Mouse (Mus musculus): ENCODE measurements at regions not wholly inside any gene's neighbourhood (a gene's known extent, or its start where the extent isn't known, plus 50 kb on each side); places are given as distances from the start of the nearest gene placed in this dataset.

DNA sequence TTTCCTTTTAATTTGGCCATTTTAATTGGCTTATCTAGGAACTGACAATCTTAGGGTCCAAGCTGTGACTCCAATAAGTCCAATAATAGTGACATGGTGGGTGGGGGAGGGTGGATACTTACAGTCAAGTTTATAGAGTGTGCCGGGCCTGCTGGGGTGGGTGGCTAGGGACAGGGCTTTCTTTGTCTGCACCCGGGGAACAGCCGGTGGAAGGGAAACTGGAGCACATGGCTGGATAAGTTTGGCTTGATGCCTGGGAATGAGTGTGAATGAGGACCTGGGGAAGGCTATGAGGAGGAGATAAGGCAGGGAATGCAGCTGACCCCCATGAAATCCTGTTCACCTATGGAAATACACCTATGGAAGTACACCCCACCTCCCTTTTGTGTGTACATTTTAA is 81.7 kb upstream of the Cers4 start:
- DNase-seq (ENCODE audit: low read depth): no peak

DNA sequence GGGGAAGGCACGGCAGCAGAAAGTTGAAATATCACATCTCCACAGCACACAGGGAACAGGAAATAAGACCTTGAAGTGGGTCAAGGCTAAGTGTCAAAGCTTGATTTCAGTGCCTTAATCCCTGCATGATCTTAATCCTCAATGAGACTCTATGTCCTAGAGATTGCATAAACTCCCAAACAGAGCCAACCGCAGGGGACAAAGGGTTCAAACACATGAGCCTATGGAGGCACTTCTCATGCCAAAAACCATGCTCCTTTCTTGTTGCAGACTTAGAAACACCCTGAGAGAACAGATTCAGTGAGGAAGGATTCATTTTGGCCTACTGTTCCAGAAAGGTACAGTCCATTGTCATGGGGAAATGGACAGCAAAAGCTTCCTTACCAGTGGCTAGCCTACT is 81.0 kb upstream of the Cers4 start:
- DNase-seq (ENCODE audit: low read depth): no peak

DNA sequence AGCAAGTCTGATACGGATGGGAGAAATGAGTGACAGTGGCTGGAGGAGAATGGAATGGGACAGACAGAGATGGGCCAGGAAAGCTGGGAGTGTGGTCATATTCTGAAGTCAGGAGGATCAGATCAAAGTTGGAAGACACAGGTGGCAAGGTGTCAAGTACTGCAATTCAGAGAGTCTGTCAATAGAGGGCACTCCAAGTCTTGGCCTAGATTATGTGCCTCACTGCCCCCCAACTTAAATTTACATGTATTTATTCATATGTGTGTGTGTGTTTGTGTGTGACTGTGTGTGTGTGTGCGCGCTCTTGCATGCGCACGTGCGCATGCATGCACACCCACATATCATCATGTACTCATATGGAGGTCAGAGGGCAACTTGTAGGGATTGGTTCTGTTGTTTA is 79.6 kb upstream of the Cers4 start:
- peak; percentile 72 for DNase-seq (ENCODE audit: low read depth)

DNA sequence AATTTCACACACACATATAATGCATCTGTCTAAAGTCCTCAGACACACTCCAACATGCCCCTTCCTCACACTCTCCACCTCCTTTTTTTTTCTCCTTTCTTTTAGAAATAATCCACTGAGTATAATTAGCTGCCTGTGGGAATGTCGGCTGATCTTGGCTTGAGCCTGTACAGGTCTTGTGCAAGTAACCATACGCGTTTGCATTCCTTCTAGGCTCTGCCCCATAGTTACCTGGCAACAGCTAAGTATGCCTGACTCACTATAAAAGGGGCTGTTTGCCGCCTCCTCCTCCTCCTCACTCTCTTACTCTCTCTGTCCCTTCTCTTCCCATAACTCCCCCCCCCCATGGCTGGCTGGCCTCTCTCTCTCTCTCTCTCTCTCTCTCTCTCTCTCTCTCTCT is 79.1 kb upstream of the Cers4 start:
- peak; percentile 31 for DNase-seq (ENCODE audit: low read depth)

DNA sequence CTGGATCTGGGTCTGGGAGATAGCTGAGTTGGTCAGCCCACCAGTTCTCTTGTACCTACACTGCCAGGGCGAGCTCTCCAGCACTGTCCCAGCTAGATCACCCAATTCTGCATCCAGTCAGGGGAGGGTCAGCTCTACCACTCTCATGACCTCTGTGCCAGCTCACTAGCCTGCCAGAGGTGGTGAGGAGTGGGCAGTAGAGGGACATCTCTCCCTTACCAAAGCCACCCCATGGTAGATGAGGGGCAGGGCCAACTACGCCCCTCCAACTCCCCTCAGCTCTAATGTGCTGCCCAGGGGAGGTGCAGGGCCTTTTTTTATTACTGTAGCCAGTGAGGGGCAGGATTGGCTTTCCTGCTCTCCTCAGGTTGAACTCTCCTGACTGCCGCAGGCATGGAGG is 75.7 kb upstream of the Cers4 start:
- DNase-seq (ENCODE audit: low read depth): no peak

DNA sequence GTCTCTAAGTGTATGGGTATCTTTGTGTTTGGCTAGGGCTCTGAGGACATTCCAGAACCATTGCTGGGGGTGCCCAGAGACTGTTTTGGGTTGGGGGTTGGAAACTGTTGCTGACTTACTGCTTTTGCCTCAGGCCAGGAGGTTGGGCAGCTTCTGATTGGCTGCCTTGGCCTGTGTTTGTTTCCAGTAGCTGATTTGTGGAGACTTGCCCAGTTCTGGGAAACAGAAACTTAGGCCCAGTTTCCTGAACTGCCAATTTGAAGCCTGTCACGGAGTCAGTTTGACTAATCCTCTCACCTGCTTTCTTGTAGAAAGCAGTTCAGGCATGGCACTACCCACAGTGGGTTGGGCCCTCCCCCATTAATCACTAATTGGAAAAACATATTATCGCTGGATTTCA is 59.7 kb upstream of the Cers4 start:
- peak; percentile 52 for DNase-seq (ENCODE audit: low read depth)

DNA sequence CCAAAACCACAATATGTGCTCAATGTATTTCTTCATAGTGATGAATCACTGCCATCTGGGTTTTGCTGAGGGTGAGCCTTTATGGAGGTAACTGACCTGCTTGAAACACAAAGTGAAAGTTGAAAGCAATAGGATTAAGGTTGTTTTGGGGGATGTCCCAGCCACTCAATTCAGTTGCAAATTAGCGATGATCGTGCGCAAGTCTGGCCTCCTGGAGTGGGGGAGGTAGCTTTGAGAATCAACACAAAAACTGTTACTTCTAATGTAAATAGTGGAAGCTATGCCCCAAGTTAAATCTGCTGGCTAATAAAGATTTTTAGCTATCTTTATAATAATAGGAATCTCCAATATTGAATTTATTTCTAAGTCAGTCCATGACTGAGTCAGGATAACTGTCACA is 56.3 kb upstream of the Cers4 start:
- no peak for DNase-seq (ENCODE audit: low read depth)

Data from NIH3T3 (cell line).